Mouse (Mus musculus) intestine, embryonic 14.5 days (tissue): ENCODE results near the gene Stim2. TPM values are rescaled to one million over a fixed set of nuclear protein-coding genes. Genes with fewer than 3 reads are reported as not detected.
A peak's percentile ranks its signal among the peaks of the same experiment; 100 is the strongest.

Experiments used
- ATAC-seq: fragments of 200-750 bp; cut with Nextera tagmentation; replicated peaks from 2 replicates; pipeline ENCODE4 v1.8.0; 2017; ENCODE audit warnings: low read depth, moderate number of reproducible peaks, moderate TSS enrichment, moderate library complexity; ENCODE audit not compliant: low FRiP score, low TSS enrichment
- DNase-seq: peaks from one replicate; pipeline ENCODE4 v3.0.0-alpha.2; 2018; ENCODE audit warnings: low spot score
- H3K27ac ChIP-seq: fragments of 300-500 bp; sonication (generic); 2 replicates; pipeline ENCODE4 v1.5.1; 2014; ENCODE audit warnings: low read depth, mild to moderate bottlenecking, control low read depth
- H3K27me3 ChIP-seq: fragments of 300-500 bp; sonication (generic); replicated peaks from 2 replicates; pipeline ENCODE4 v1.6.1; 2014; ENCODE audit warnings: low read length, control low read depth; ENCODE audit not compliant: control insufficient read depth, insufficient read depth
- H3K36me3 ChIP-seq: fragments of 300-500 bp; sonication (generic); 2 replicates; pipeline ENCODE4 v1.6.1; 2014; ENCODE audit warnings: low read length, control low read depth; ENCODE audit not compliant: control insufficient read depth, insufficient read depth
- H3K4me1 ChIP-seq: fragments of 300-500 bp; sonication (generic); replicated peaks from 2 replicates; pipeline ENCODE4 v1.6.1; 2014; ENCODE audit warnings: low read length, control low read depth, mixed read lengths; ENCODE audit not compliant: control insufficient read depth, insufficient read depth
- H3K4me2 ChIP-seq: fragments of 300-500 bp; sonication (generic); 2 replicates; pipeline ENCODE4 v1.6.1; 2014; ENCODE audit warnings: low read length
- H3K4me3 ChIP-seq: fragments of 300-500 bp; sonication (generic); 2 replicates; pipeline ENCODE4 v1.5.1; 2014; ENCODE audit warnings: low read depth, low read length, control low read depth, mixed read lengths
- H3K9ac ChIP-seq: fragments of 300-500 bp; sonication (generic); 2 replicates; pipeline ENCODE4 v1.6.1; 2014; ENCODE audit warnings: mild to moderate bottlenecking, low read length
- H3K9me3 ChIP-seq: fragments of 300-500 bp; sonication (generic); 2 replicates; pipeline ENCODE4 v1.6.1; 2016; ENCODE audit warnings: low read length, control low read depth; ENCODE audit not compliant: control insufficient read depth
- WGBS: fragments of 180-500 bp; shearing (Covaris S2); extraction: QIAGEN DNeasy Blood & Tissue Kit; methylation state at CpG from one replicate; pipeline ENCODE4 v1.1.7; 2014; 5-methylcytosine and 5-hydroxymethylcytosine counted together
- polyA plus RNA-seq: library from polyadenylated mRNA; unstranded; fragments of >200 nt; fragmentation: Nextera tagmentation; extraction: Ambion mirVana; gene quantifications from 2 replicates; pipeline ENCODE4 v1.2.1, GENCODE M21; 2014

The Stim2 gene
- polyA plus RNA-seq, 1 experiment from 2014 or later, result 19.9 TPM

DNA sequence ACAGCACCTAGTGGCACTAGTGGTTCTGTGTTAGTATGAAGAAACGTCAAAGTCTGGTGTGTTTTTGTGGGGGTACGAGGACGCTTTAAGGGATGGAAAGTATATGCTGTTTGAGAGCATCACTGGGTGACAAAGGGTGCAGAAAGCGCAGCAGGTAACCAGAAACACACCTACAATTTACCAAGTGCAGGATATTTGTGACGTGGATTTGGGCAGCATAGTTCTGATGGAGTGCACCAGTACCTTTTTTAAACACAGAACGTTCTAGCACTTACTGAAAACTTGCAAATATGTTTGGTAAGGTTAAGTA, 1.1 kb downstream of the Stim2 start:
- Histone ChIP-seq H3K4me3 (peak overlapping the region; percentile 61), H3K27me3 (no peaks in the 10 kb centered on the region), H3K9ac (peak overlapping the region; percentile 84), H3K4me2 (peak overlapping the region; percentile 72), H3K4me1 (peaks cover 19% of the 10 kb centered on the region), H3K9me3 (no peaks in the 10 kb centered on the region), H3K36me3 (no peaks in the 10 kb centered on the region), H3K27ac (peak overlapping the region; percentile 86)
- ATAC-seq (no peak), DNase-seq (no peak)
- under 1% methylated on average over 6 of the region's 6 CpGs for WGBS

- 2% methylated on average over 2 of the region's 2 CpGs for WGBS
- no peak for ATAC-seq
- DNase-seq, result no peak
- Histone ChIP-seq H3K4me2 (peak overlapping the region; percentile 72), H3K27me3 (no peaks in the 10 kb centered on the region), H3K36me3 (no peaks in the 10 kb centered on the region), H3K9me3 (no peaks in the 10 kb centered on the region), H3K27ac (0 out of 2 replicates have a peak overlapping the region, but pooled peaks have one; percentile 16), H3K9ac (peak overlapping the region; percentile 84), H3K4me3 (peak overlapping the region; percentile 61), H3K4me1 (peaks cover 16% of the 10 kb centered on the region)
Observed at GRCm38 (mm10) chr5:53999831-54000230, 1.5 kb downstream of the Stim2 start.

GRCm38 (mm10) chr5:54001021-54001420, 2.7 kb downstream of the Stim2 start:
- Histone ChIP-seq H3K36me3 (no peaks in the 10 kb centered on the region), H3K27me3 (no peaks in the 10 kb centered on the region), H3K9ac (no peak overlapping the region), H3K4me1 (peaks cover 19% of the 10 kb centered on the region), H3K4me2 (peak overlapping the region; percentile 72), H3K4me3 (no peak overlapping the region), H3K27ac (no peak overlapping the region), H3K9me3 (no peaks in the 10 kb centered on the region)
- ATAC-seq (no peak), DNase-seq (no peak)
- 50% methylated on average over 5 of the region's 5 CpGs for WGBS

DNA sequence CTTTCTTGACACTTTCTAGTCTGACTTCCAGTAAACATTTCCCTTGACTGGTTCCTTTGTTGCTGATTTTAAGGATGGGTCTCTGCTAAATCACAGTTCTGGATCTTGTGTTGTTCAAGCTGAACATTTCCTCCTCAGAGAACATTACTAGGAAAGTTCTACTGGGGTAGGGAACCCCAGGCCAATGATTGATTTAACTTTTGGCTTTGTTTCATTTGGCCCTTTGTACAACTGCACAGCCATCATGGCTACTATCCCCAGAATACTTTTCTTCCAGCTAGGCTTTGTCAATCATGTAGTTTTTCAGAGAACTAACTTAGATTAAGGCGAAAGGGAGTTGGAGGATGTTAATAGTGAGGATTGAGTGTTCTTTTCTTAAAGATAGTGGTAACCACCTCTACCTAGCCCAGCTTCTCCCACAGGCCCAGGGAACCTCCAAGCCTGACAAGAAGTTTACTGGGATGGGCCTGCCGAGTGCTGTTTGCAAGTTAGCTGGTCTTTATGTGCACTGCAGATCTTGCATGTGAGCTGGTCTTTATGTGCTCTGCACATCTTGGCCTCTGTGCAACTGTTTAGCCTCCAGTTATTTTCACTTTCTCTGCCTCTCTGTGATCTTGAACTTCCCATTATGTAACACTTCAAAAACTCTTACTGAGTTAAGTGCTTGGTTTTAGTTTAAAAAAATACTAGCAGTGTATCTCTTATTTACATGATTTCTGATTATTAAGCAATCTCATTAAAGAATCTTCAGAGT, 7.0 kb downstream of the Stim2 start:
- Histone ChIP-seq H3K9me3 (no peaks in the 10 kb centered on the region), H3K4me2 (no peak overlapping the region), H3K36me3 (no peaks in the 10 kb centered on the region), H3K27ac (no peak overlapping the region), H3K4me1 (peaks cover 10% of the 10 kb centered on the region), H3K4me3 (no peak overlapping the region), H3K9ac (no peak overlapping the region), H3K27me3 (no peaks in the 10 kb centered on the region)
- ATAC-seq (no peak), DNase-seq (no peak)
- WGBS, result 69% methylated on average over 2 of the region's 2 CpGs

GRCm38 (mm10) chr5:54005865-54006225, 7.5 kb downstream of the Stim2 start:
- DNase-seq (no peak), ATAC-seq (no peak)
- Histone ChIP-seq H3K9me3 (no peaks in the 10 kb centered on the region), H3K27ac (no peak overlapping the region), H3K36me3 (no peaks in the 10 kb centered on the region), H3K27me3 (no peaks in the 10 kb centered on the region), H3K4me2 (no peak overlapping the region), H3K4me1 (peaks cover 8% of the 10 kb centered on the region), H3K9ac (no peak overlapping the region), H3K4me3 (no peak overlapping the region)
- 40% methylated on average over 6 of the region's 6 CpGs for WGBS

GRCm38 (mm10) chr5:54006845-54007244, 8.5 kb downstream of the Stim2 start:
- no peak overlapping the region for H3K9ac ChIP-seq
- no peak for DNase-seq
- H3K27me3 ChIP-seq, result no peaks in the 10 kb centered on the region
- H3K4me3 ChIP-seq, result no peak overlapping the region
- no peak overlapping the region for H3K4me2 ChIP-seq
- H3K4me1 ChIP-seq, result peaks cover 3% of the 10 kb centered on the region; the same call in 1 of the 2 replicates
- no peak for ATAC-seq
- WGBS, result 97% methylated on average over 1 of the region's 1 CpGs
- H3K27ac ChIP-seq, result no peak overlapping the region
- H3K9me3 ChIP-seq, result no peaks in the 10 kb centered on the region
- no peaks in the 10 kb centered on the region for H3K36me3 ChIP-seq

GRCm38 (mm10) chr5:54007617-54008016, 9.3 kb downstream of the Stim2 start:
- no peak overlapping the region for H3K27ac ChIP-seq
- DNase-seq (no peak), ATAC-seq (no peak)
- no peak overlapping the region for H3K4me2 ChIP-seq
- no peaks in the 10 kb centered on the region for H3K36me3 ChIP-seq
- H3K27me3 ChIP-seq, result no peaks in the 10 kb centered on the region
- no peaks in the 10 kb centered on the region for H3K9me3 ChIP-seq
- H3K4me3 ChIP-seq, result no peak overlapping the region
- no peak overlapping the region for H3K9ac ChIP-seq
- WGBS, result 84% methylated on average over 6 of the region's 6 CpGs
- peaks cover 3% of the 10 kb centered on the region; the same call in 1 of the 2 replicates for H3K4me1 ChIP-seq

DNA sequence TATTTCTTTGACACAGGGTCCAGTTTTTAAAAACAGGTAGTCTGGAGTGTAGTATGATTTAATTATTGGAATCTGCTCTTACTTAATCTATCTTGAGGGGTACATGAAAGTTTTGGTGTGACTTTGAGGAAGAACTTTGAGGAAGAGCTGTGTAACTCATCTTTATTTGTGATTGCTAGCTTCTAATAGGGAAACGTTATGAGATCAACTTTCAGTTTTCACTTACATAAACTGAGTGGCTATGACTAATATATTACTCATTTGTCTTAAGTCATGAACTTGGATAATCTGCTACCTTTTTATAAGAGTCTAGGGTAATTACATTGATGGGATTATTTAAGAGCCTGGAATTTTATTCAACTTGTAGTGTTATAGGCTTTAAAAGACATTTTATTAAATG, 15.0 kb downstream of the Stim2 start:
- 50% methylated on average over 1 of the region's 1 CpGs for WGBS

DNA sequence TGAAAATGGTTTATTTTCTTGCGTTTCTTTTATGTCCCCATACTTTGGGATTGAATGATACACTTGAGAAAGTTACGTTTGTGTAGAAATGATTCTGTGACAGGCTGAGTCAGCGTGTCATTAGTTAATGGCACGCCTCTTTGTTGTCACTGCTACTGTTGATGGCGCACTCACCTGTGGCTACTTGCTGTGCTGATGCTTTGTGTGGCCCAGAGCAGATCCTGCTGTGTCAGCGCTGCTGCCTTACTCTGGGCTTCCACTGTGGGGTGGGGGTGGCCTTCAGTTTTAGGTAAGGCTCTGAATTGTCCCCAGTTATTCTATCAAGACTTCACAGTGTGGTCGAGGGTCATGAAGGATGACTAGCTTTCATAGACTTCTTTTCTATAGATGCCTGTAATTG, 18.8 kb downstream of the Stim2 start:
- no peak overlapping the region for H3K27ac ChIP-seq
- H3K4me1 ChIP-seq, result no peaks in the 10 kb centered on the region
- H3K4me2 ChIP-seq, result no peak overlapping the region
- H3K9me3 ChIP-seq, result no peaks in the 10 kb centered on the region
- 69% methylated on average over 7 of the region's 7 CpGs for WGBS
- no peak for ATAC-seq
- DNase-seq, result no peak
- H3K27me3 ChIP-seq, result no peaks in the 10 kb centered on the region
- H3K4me3 ChIP-seq, result no peak overlapping the region
- H3K9ac ChIP-seq, result no peak overlapping the region
- no peaks in the 10 kb centered on the region for H3K36me3 ChIP-seq

More for the DNA sequence above, 15.0 kb downstream of the Stim2 start:
- Histone ChIP-seq H3K27ac (no peak overlapping the region), H3K4me1 (no peaks in the 10 kb centered on the region), H3K36me3 (no peaks in the 10 kb centered on the region), H3K4me3 (no peak overlapping the region), H3K27me3 (no peaks in the 10 kb centered on the region), H3K9ac (no peak overlapping the region), H3K4me2 (no peak overlapping the region), H3K9me3 (no peaks in the 10 kb centered on the region)
- no peak for DNase-seq
- ATAC-seq, result no peak
